In the genomic region with DNA sequence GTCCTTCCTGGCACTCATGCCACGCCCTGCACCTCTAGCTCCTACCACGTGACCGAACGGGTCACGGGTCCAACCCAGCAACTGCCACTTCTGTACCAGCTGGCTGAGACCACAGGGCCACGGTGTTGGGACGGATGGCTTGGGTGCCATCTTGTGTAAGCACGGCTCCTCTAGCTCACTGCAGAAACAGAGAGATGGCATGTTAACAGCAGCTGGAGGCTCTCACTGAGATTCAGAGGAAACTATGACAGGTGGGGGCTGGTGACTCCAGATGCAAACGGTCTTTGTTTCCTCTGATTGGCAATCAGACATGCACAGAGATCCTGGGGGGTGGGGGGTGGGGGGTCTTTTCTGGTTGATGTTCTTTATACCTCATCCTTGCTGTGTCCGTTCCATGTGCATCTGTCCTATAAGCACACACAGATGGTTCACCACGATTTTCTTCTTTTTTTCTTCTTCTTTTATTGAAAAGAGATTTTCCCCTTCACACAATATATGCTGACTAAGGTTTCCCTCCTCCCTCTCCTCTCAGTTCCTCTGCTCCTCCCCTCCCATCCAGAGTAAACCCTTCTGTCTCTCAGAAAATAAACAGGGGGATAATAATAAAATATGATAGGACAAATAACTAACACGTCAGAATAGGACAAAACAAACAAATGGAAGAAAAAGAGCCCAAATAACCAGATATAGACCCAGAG, we compare ENCODE assay signal across 9 mouse cellular contexts. TPM values are rescaled to one million over a fixed set of nuclear protein-coding genes. Genes with fewer than 3 reads are reported as not detected.
DNase-seq lines count a peak whose midpoint lies in the region; ATAC-seq and TF ChIP-seq lines count a peak whose summit lies in the region.
"Had no signal": no experiment of that assay in that cellular context is flagged by ENCODE, and none has a peak within 500 bp of the region (broad histone marks: within the 10 kb centered on the region; RNA-seq: fewer than 3 reads in every experiment).

No protein-coding gene starts in this region.

- peak; percentile 72 for TF ChIP-seq RAD21 in CH12.LX (IDR thresholded peaks at IDR 0.05; ENCODE audit: low read depth, low read length)

- TF ChIP-seq POLR2A in CH12.LX (IDR thresholded peaks at IDR 0.05; ENCODE audit: low read depth, low read length) = peak; percentile 67

- H3K4me3 ChIP-seq in hindbrain, postnatal 0 days (ENCODE audit: low read length) = no peak overlapping the region
- H3K4me3 ChIP-seq in hindbrain, embryonic 12.5 days = no peak overlapping the region
- H3K4me3 ChIP-seq in CH12.LX (replicated peaks in 1 of 3; ENCODE audit: low read depth in 2 of 3, low read length in 2 of 3, poor library complexity in 1 of 3) = peak overlapping the region; percentile 15 to 41 (median 27)
- no peak overlapping the region for H3K4me3 ChIP-seq in heart, embryonic 10.5 days

- in situ Hi-C loops in CH12.LX (cut with MboI; ENCODE audit: low pct_ligation_motif_present, low pct_unique_long_range_greater_than_20kb, low sequenced_read_pairs) = no loop called here

- no peak for TF ChIP-seq CTCF in hindbrain, postnatal 0 days (IDR thresholded peaks at IDR 0.05; ENCODE audit: low read depth)
- peak in 1 of 2 experiments; percentile 64; a peak in 2 of 4 replicates for TF ChIP-seq CTCF in CH12.LX (conservative IDR thresholded peaks at IDR 0.05 in 1 of 2, IDR thresholded peaks at IDR 0.05 in 1 of 2; ENCODE audit: low read depth in 2 of 2, low read length in 2 of 2)

- peaks cover 10% of the 10 kb centered on the region; the same call in 1 of the 2 replicates for H3K4me1 ChIP-seq in hindbrain, postnatal 0 days (ENCODE audit: insufficient read depth, low read length)
- H3K4me1 ChIP-seq in hindbrain, embryonic 12.5 days = peaks cover 24% of the 10 kb centered on the region
- H3K4me1 ChIP-seq in CH12.LX (ENCODE audit: control insufficient read depth in 1 of 2, insufficient read depth in 2 of 2) = peaks cover 29 to 77% of the 10 kb centered on the region in 2 experiments
- H3K4me1 ChIP-seq in heart, embryonic 10.5 days = peaks cover 59% of the 10 kb centered on the region

- TF ChIP-seq EP300 in CH12.LX (IDR thresholded peaks at IDR 0.05; ENCODE audit: low read length) = peak; percentile 35; the same call in 1 of the 2 replicates

- H3K36me3 ChIP-seq in hindbrain, postnatal 0 days (ENCODE audit: insufficient read depth, low read length) = no peaks in the 10 kb centered on the region
- no peaks in the 10 kb centered on the region for H3K36me3 ChIP-seq in hindbrain, embryonic 12.5 days
- H3K36me3 ChIP-seq in CH12.LX (replicated peaks in 1 of 2; ENCODE audit: control insufficient read depth in 1 of 2, insufficient read depth in 1 of 2, low read length in 1 of 2) = peaks cover 0 to 34% of the 10 kb centered on the region in 2 experiments
- peaks cover 14% of the 10 kb centered on the region for H3K36me3 ChIP-seq in heart, embryonic 10.5 days

- DNase-seq in hindbrain, postnatal 0 days (ENCODE audit: low spot score) = no peak
- peak; percentile 97 for DNase-seq in CH12.LX (ENCODE audit: extremely low read depth)
- peak; percentile 43 for DNase-seq in kidney, postnatal 10 days
- DNase-seq in retina, postnatal 1 day = peak; percentile 10
- DNase-seq in layer of hippocampus, adult 8-10 months (ENCODE audit: low spot score in 2 of 2) = no peak
- no peak for DNase-seq in heart, embryonic 10.5 days (ENCODE audit: low spot score)
- no peak for DNase-seq in ovary, postnatal 14 days (ENCODE audit: low spot score)
- DNase-seq: adrenal gland, adult 2 months had no signal

- ATAC-seq in hindbrain, postnatal 0 days = 0 out of 2 replicates have a peak, but pooled peaks have one; percentile 25
- no peak; the same call in 1 of the 2 replicates for ATAC-seq in hindbrain, embryonic 12.5 days (ENCODE audit: low FRiP score)

- no peak overlapping the region for H3K4me2 ChIP-seq in hindbrain, postnatal 0 days (ENCODE audit: low read depth, low read length)
- no peak overlapping the region for H3K4me2 ChIP-seq in hindbrain, embryonic 12.5 days (replicated peaks)
- H3K4me2 ChIP-seq in CH12.LX (ENCODE audit: insufficient read depth, low read depth, poor library complexity, severe bottlenecking) = peak overlapping the region; percentile 81

- H3K27me3 ChIP-seq in hindbrain, postnatal 0 days (ENCODE audit: insufficient read depth, low read length) = no peaks in the 10 kb centered on the region
- H3K27me3 ChIP-seq in hindbrain, embryonic 12.5 days = no peaks in the 10 kb centered on the region
- H3K27me3 ChIP-seq in CH12.LX (replicated peaks) = no peaks in the 10 kb centered on the region
- H3K27me3 ChIP-seq in heart, embryonic 10.5 days (ENCODE audit: insufficient read depth, poor library complexity, severe bottlenecking) = no peaks in the 10 kb centered on the region

- H3K9ac ChIP-seq in hindbrain, postnatal 0 days (replicated peaks; ENCODE audit: low read length) = no peak overlapping the region
- H3K9ac ChIP-seq in hindbrain, embryonic 12.5 days = no peak overlapping the region
- H3K9ac ChIP-seq in CH12.LX (ENCODE audit: insufficient read depth, low read depth) = peak overlapping the region; percentile 29

- dilution Hi-C loops in CH12.LX (cut with MboI; ENCODE audit: extremely low pct_ligation_motif_present, extremely low pct_unique_long_range_greater_than_20kb, low sequenced_read_pairs) = no loop called here

- no peak overlapping the region for H3K27ac ChIP-seq in hindbrain, postnatal 0 days
- no peak overlapping the region for H3K27ac ChIP-seq in hindbrain, embryonic 12.5 days
- H3K27ac ChIP-seq in CH12.LX (ENCODE audit: insufficient read depth, low read depth) = peak overlapping the region; percentile 39
- no peak overlapping the region for H3K27ac ChIP-seq in heart, embryonic 10.5 days

- peaks cover 9% of the 10 kb centered on the region for H3K79me2 ChIP-seq in CH12.LX (replicated peaks; ENCODE audit: control insufficient read depth, extremely low read depth, insufficient read depth, poor library complexity, severe bottlenecking)

- 74% methylated on average over 12 of the region's 12 CpGs for WGBS in hindbrain, postnatal 0 days
- 78% methylated on average over 12 of the region's 12 CpGs for WGBS in hindbrain, embryonic 12.5 days
- WGBS in heart, embryonic 10.5 days = 73% methylated on average over 12 of the region's 12 CpGs

- H3K9me3 ChIP-seq in hindbrain, postnatal 0 days (ENCODE audit: low read length) = no peaks in the 10 kb centered on the region
- H3K9me3 ChIP-seq in hindbrain, embryonic 12.5 days (replicated peaks) = no peaks in the 10 kb centered on the region
- H3K9me3 ChIP-seq in CH12.LX (replicated peaks; ENCODE audit: low read length) = peaks cover 7% of the 10 kb centered on the region
- 0 out of 2 replicates have a peak, but pooled peaks cover 2% of the 10 kb centered on the region for H3K9me3 ChIP-seq in heart, embryonic 10.5 days

TF ChIP-seq in CH12.LX, 34 proteins besides CTCF, POLR2A, EP300 and RAD21 (continues in another document):
- TF ChIP-seq NRF1 (IDR thresholded peaks at IDR 0.05; ENCODE audit: low read depth, low read length) (peak; percentile 40), MAZ (IDR thresholded peaks at IDR 0.05; ENCODE audit: low read depth, low read length) (peak; percentile 92), POLR2AphosphoS2 (IDR thresholded peaks at IDR 0.05; ENCODE audit: low read depth, low read length) (peak; percentile 29; the same call in 1 of the 2 replicates), SIN3A (IDR thresholded peaks at IDR 0.05; ENCODE audit: low read length) (peak; percentile 90), TCF12 (IDR thresholded peaks at IDR 0.05; ENCODE audit: low read depth, low read length) (peak; percentile 72; the same call in 1 of the 2 replicates), JUN (IDR thresholded peaks at IDR 0.05; ENCODE audit: insufficient read depth, low read depth, low read length) (peak; percentile 9; the same call in 1 of the 2 replicates), MXI1 (IDR thresholded peaks at IDR 0.05; ENCODE audit: low read depth, low read length) (peak; percentile 85; the same call in 1 of the 2 replicates), MAFK (IDR thresholded peaks at IDR 0.05; ENCODE audit: insufficient replicate concordance, low read length) (peak; percentile 97), KAT2A (IDR thresholded peaks at IDR 0.05; ENCODE audit: insufficient replicate concordance, low read length) (no peak), IRF4 (IDR thresholded peaks at IDR 0.05; ENCODE audit: low read depth, low read length) (peak; percentile 72), HCFC1 (IDR thresholded peaks at IDR 0.05; ENCODE audit: low read depth, low read length) (peak; percentile 44; the same call in 1 of the 2 replicates), BHLHE40 (IDR thresholded peaks at IDR 0.05; ENCODE audit: low read depth, low read length) (peak; percentile 94), USF2 (conservative IDR thresholded peaks at IDR 0.05; ENCODE audit: low read depth, low read length) (peak; percentile 89), ZKSCAN1 (IDR thresholded peaks at IDR 0.05; ENCODE audit: borderline replicate concordance, low read depth, low read length) (no peak), E2F4 (IDR thresholded peaks at IDR 0.05; ENCODE audit: insufficient replicate concordance, low read depth, low read length) (no peak), ELF1 (IDR thresholded peaks at IDR 0.05; ENCODE audit: low read depth, low read length) (peak; percentile 57), NELFE (IDR thresholded peaks at IDR 0.05; ENCODE audit: low read depth, low read length) (peak; percentile 63), MYC (IDR thresholded peaks at IDR 0.05; ENCODE audit: low read depth, low read length) (peak; percentile 91), ZC3H11A (IDR thresholded peaks at IDR 0.05; ENCODE audit: low read depth, low read length) (0 out of 2 replicates have a peak, but pooled peaks have one; percentile 19), ZMIZ1 (IDR thresholded peaks at IDR 0.05; ENCODE audit: low read depth, low read length) (no peak), MEF2A (IDR thresholded peaks at IDR 0.05; ENCODE audit: borderline replicate concordance, low read depth, low read length) (peak; percentile 64), USF1 (IDR thresholded peaks at IDR 0.05; ENCODE audit: low read depth, low read length) (peak; percentile 93), CHD2 (IDR thresholded peaks at IDR 0.05; ENCODE audit: low read length) (peak; percentile 60; the same call in 1 of the 2 replicates), MAX (IDR thresholded peaks at IDR 0.05; ENCODE audit: low read length) (peak; percentile 95)

RNA-seq across cellular contexts. Expression of a gene that starts 25.5 kb away (rescaled TPM):
- total RNA-seq in hindbrain, postnatal 0 days (2014; rRNA removed) = 12.7 and 22.3 TPM in 2 replicates
- polyA plus RNA-seq in hindbrain, postnatal 0 days (2015; fragmentation: Nextera tagmentation; extraction: Ambion mirVana) = 16.5 and 17.3 TPM in 2 replicates
- 13.3 and 23.4 TPM in 2 replicates for polyA plus RNA-seq in hindbrain, embryonic 12.5 days (2016; fragmentation: Nextera tagmentation; extraction: Ambion mirVana)
- total RNA-seq in CH12.LX (2012; rRNA removed) (10.3 TPM in 2 replicates), CH12.LX (2014; rRNA removed) (12.8 and 14.1 TPM in 2 replicates)
- 21.6 and 23.3 TPM in 2 replicates for polyA plus RNA-seq in CH12.LX (2012; ENCODE audit: insufficient read length, low read depth)
- total RNA-seq in layer of hippocampus, adult 8-10 months (2022) = 10 to 100 TPM; 14.8 to 43.1 (median 18.3) TPM
- 10.1 and 14.4 TPM in 2 replicates for polyA plus RNA-seq in heart, embryonic 10.5 days (2016; fragmentation: Nextera tagmentation; extraction: Ambion mirVana)

Comparison
In these comparisons a context has a peak if more than half of its experiments do, and no peak if none do; other contexts are left out.
1. DNase-seq: peak in CH12.LX (single experiment), kidney, postnatal 10 days (single experiment) and retina, postnatal 1 day (single experiment); none in hindbrain, postnatal 0 days (single experiment), layer of hippocampus, adult 8-10 months (0 of 2), heart, embryonic 10.5 days (single experiment) and ovary, postnatal 14 days (single experiment).
2. H3K4me3 ChIP-seq: peak in CH12.LX (3 of 3); none in hindbrain, postnatal 0 days (single experiment), hindbrain, embryonic 12.5 days (single experiment) and heart, embryonic 10.5 days (single experiment).